Mouse (Mus musculus): ENCODE measurements at regions not wholly inside any gene's neighbourhood (a gene's known extent, or its start where the extent isn't known, plus 50 kb on each side); places are given as distances from the start of the nearest gene placed in this dataset.

GRCm38 (mm10) chr4:142472332-142472731, 233.1 kb upstream of the Kazn start:
- DNase-seq (ENCODE audit: low spot score in 2 of 2) = no peak

DNA sequence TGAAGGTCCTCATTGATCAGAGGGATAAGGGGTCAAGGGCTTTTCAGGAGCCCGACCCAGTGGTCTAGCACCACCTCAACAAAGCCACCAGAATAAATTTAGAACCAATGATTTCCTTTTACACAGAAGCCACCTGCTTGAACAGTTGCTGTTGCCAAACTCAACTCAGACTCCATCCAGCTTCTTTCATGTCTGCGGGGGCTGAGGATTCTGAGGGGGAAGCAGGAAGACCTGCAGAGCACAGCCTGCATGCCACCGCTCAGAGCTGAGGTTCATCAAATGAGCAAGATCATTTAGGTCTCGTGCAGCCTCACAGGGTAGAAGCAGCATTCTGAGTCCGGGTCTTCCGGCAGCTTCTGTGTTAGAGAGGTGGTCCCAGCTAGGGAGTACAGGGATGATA, 231.6 kb upstream of the Kazn start:
- no peak for DNase-seq (ENCODE audit: low spot score in 2 of 2)

DNA sequence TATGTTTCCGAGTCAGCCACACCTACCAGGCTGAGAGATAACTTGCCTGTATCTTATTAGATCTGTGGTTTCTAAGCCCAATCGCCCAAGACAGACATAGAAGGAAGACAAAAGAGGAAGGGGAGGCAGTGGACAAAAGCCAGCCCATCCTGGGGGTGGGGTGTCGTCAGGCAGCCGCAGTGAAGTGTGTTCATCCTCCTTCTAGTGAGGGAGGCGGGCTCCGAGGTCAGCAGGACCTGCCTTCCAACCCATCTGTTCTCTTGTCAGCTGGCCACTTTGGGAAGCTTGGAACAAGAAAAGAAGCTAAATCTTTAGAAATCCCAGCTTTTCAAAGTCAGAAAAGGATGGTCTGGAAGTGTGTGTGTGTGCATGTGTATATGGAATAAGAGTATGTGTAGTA, 228.7 kb upstream of the Kazn start:
- no peak for DNase-seq (ENCODE audit: low spot score in 2 of 2)

GRCm38 (mm10) chr4:142465226-142465625, 226.0 kb upstream of the Kazn start:
- DNase-seq (ENCODE audit: low spot score in 2 of 2) = no peak

DNA sequence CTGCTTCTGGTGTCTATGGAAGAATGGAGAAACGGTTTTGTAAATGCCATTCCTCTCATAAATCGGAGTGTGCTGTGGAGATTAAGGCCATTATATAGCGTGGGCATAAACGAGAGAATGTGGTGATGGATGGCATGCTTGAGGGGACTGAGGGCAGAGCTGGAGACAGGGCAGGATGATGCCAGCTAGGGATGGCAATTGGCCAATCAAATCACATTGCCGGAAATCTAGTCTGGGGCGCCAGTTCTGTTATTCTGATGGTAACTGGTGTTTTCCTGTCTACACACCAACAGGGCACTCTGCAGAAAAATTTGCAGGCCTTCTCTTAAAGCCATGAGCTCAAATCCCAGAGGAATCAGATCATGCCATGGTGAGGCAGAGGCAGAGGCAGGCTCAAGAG, 224.9 kb upstream of the Kazn start:
- DNase-seq (ENCODE audit: low spot score in 2 of 2) = no peak

- no peak for DNase-seq (ENCODE audit: low spot score in 2 of 2)
These were observed 221.4 kb upstream of the Kazn start for GRCm38 (mm10) chr4:142460468-142461086.

DNA sequence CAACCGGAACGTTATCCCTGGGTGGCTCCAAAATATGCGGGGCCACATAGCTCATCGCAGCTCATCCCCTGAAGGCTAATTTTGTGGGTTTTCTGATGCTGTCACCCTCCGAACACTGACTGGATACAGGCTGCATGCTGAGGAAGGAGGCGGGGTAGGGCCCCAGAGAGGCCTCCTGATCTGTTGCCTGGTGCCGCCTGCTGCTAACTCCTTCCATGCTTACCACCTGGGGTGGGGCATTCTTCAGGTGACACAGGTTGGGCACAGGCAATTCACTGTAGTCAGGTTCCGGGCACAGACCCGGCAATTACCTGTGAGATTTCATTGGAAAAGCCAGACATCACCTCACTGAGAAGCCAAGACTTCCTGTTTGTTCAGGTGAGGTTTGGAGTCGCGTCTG, 213.4 kb upstream of the Kazn start:
- no peak for DNase-seq (ENCODE audit: low spot score in 2 of 2)

DNA sequence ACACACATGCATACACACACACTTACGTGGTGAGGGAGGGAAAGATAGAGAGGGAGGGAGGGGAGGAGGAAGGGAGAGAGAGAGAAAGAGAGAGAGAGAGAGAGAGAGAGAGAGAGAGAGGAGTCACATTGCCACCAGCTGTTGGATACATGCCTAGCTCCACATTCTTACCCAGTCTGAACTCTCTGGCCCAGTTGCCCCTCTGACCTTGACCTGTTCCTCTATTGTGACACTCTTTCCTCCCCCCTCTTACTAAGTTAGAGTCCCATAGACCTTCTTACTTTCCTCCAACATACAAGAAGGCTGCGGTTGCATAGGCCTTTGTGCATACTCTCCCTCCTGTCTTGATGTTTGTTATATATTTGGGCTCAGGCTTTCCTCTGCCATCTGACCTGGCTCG, 211.7 kb upstream of the Kazn start:
- no peak for DNase-seq (ENCODE audit: low spot score in 2 of 2)

GRCm38 (mm10) chr4:142449713-142450112, 210.5 kb upstream of the Kazn start:
- DNase-seq (ENCODE audit: low spot score in 2 of 2) = no peak

DNA sequence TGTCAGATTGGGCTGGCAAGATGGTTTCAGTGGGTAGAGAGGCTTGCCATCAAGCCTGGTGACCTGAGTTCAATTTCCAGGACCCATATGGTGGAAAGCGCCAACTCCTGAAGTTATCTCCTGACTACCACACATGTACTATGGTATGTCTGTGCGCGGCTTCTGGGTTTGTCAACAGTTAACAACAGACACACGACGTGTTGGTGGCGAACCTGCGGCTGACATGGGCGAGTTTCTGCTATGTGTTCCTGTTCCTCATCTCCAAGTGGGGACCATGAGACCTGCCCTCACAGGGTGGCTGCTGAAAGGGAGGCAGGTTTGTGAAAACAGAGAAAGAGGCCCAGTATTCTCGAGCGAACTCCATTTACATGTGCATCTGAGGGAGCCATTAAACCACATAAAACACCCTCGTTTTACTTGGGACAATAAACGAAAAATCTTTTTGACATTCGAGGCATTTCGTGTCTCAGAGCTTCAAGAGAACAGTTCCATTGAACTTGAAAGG, 210.0 kb upstream of the Kazn start:
- DNase-seq (ENCODE audit: low spot score in 2 of 2) = no peak

DNA sequence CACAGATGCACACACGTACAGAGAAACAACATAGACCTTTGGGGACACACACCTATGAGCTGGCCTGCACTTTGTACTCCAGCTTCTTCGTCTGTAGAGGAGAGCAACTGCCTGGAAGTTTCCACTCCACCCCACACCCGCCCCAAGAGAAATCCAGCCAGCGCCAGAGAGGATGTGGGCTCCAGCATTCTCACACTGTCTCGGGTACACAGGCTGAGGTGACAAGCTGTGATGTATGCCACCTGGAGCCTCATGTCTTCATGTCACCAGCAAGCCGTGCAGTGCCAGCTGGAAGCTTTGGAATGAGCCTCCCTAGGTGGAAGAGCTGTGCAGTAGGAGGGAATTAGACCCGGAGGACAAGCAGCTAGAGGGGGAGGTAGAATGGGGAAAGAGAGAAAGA, 208.3 kb upstream of the Kazn start:
- DNase-seq (ENCODE audit: low spot score in 2 of 2) = peak; percentile 28 to 45

DNA sequence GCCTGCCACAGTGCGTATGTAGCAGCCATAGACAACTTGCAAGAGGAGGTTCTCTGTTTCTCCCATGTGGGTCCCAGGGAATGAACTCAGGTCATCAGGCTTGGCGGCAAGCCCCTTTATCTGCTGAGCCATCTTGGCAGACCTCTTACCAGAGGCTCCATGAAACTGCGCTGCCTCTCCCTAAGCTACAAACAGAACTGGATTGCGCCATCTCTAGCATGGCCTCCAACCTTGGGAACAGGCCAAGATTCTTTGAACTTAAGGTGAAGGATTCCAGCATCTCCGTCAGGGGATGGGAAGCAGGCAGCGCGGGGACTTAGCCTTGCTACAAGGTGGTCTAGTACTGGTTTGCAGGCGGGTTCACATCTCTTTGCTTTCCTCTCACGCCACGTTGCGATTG, 201.8 kb upstream of the Kazn start:
- no peak for DNase-seq (ENCODE audit: low spot score in 2 of 2)

- DNase-seq (ENCODE audit: low spot score in 2 of 2) = no peak
These were observed 200.4 kb upstream of the Kazn start for GRCm38 (mm10) chr4:142439450-142440183.

- no peak for DNase-seq (ENCODE audit: low spot score in 2 of 2)
These were observed 185.4 kb upstream of the Kazn start for GRCm38 (mm10) chr4:142424596-142424995.

DNA sequence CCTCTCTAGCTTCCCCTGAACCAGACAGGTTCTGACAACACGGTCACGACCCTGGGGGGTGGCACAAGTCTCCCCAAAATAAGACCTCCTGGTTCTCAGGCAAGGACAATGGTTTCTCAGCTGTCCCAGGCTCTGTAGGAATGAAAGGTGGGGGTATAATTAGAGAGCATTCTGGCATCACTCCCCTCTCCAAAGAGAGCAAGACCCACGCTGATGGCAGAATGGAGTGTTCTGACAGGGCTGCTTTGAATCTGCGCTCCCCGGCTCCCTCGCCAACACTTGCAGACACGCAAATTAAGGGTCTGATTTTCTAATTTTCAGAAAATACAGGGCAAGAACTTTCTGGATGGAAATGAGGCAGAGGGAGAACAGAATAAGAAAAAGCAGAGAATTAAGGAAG, 181.2 kb upstream of the Kazn start:
- no peak for DNase-seq (ENCODE audit: low spot score in 2 of 2)

- DNase-seq (ENCODE audit: low spot score in 2 of 2) = no peak
These were observed 175.7 kb upstream of the Kazn start for GRCm38 (mm10) chr4:142414874-142415273.

- no peak for DNase-seq (ENCODE audit: low spot score in 2 of 2)
These were observed 172.6 kb upstream of the Kazn start for GRCm38 (mm10) chr4:142411792-142412191.

- DNase-seq (ENCODE audit: low spot score in 2 of 2) = peak; percentile 36 to 59
These were observed 171.7 kb upstream of the Kazn start for GRCm38 (mm10) chr4:142410596-142411573.

DNA sequence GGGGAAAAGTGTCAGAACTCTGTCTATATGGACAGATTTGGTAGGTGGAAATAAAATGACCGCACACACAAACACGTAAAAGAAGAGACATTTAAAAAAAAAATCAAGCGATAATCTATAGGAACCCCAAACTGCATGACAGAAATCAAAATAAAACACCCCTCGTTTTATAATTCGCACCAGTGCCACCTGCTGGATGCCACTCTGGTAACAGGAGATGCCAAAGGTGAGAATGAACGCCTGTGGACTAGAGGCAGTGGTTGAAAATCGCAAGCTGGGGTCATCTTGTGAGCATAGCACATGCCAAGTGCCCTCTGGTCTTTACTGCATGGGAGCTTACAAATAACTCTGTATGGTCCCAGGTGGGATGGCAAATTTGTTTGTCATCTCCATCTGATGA, 158.7 kb upstream of the Kazn start:
- no peak for DNase-seq (ENCODE audit: low spot score in 2 of 2)

- peak; percentile 45 to 55 for DNase-seq (ENCODE audit: low spot score in 2 of 2)
These were observed 153.7 kb upstream of the Kazn start for GRCm38 (mm10) chr4:142392924-142393323.

GRCm38 (mm10) chr4:142390531-142391195, 151.5 kb upstream of the Kazn start:
- DNase-seq (ENCODE audit: low spot score in 2 of 2) = no peak

GRCm38 (mm10) chr4:142388476-142388875, 149.3 kb upstream of the Kazn start:
- DNase-seq (ENCODE audit: low spot score in 2 of 2) = no peak
